Mouse (Mus musculus): ENCODE results near the gene Cstad.
A peak's percentile ranks its signal among the peaks of the same experiment; 100 is the strongest.

Cstad gene

GRCm38 (mm10) chr2:30595796-30596195 is 956 bp downstream of the Cstad start:
- no peak for DNase-seq (ENCODE audit: low spot score)

- no peak for DNase-seq (ENCODE audit: low spot score)
Observed at GRCm38 (mm10) chr2:30599621-30600020, 4.8 kb downstream of the Cstad start.

- DNase-seq (ENCODE audit: low spot score): peak; percentile 53
Observed at GRCm38 (mm10) chr2:30600291-30600690, 5.5 kb downstream of the Cstad start.

GRCm38 (mm10) chr2:30600965-30601841 is 6.4 kb downstream of the Cstad start:
- peak; percentile 36 for DNase-seq (ENCODE audit: low spot score)

GRCm38 (mm10) chr2:30602451-30602850 is 7.6 kb downstream of the Cstad start:
- no peak for DNase-seq (ENCODE audit: low spot score)

- DNase-seq (ENCODE audit: low spot score): no peak
Observed at GRCm38 (mm10) chr2:30603731-30604130, 8.9 kb downstream of the Cstad start.

- DNase-seq (ENCODE audit: low spot score): peak; percentile 83
Observed at GRCm38 (mm10) chr2:30604880-30605761, 10.3 kb downstream of the Cstad start.

GRCm38 (mm10) chr2:30605762-30606051 is 10.9 kb downstream of the Cstad start:
- no peak for DNase-seq (ENCODE audit: low spot score)

- peak; percentile 45 for DNase-seq (ENCODE audit: low spot score)
Observed at GRCm38 (mm10) chr2:30606621-30607052, 11.8 kb downstream of the Cstad start.

- no peak for DNase-seq (ENCODE audit: low spot score)
Observed at GRCm38 (mm10) chr2:30607941-30608340, 13.1 kb downstream of the Cstad start.

GRCm38 (mm10) chr2:30608690-30609201 is 13.9 kb downstream of the Cstad start:
- DNase-seq (ENCODE audit: low spot score): no peak

- DNase-seq (ENCODE audit: low spot score): peak; percentile 87
Observed at GRCm38 (mm10) chr2:30613574-30613973, 18.7 kb downstream of the Cstad start.

- no peak for DNase-seq (ENCODE audit: low spot score)
Observed at GRCm38 (mm10) chr2:30614151-30614923, 19.5 kb downstream of the Cstad start.

- no peak for DNase-seq (ENCODE audit: low spot score)
Observed at GRCm38 (mm10) chr2:30615869-30616268, 21.0 kb downstream of the Cstad start.

GRCm38 (mm10) chr2:30616464-30616863 is 21.6 kb downstream of the Cstad start:
- DNase-seq (ENCODE audit: low spot score): no peak

- DNase-seq (ENCODE audit: low spot score): no peak
Observed at GRCm38 (mm10) chr2:30618487-30619248, 23.8 kb downstream of the Cstad start.

- DNase-seq (ENCODE audit: low spot score): no peak
Observed at GRCm38 (mm10) chr2:30623873-30624272, 29.0 kb downstream of the Cstad start.

- no peak for DNase-seq (ENCODE audit: low spot score)
Observed at GRCm38 (mm10) chr2:30625296-30625826, 30.5 kb downstream of the Cstad start.

GRCm38 (mm10) chr2:30626058-30626675 is 31.3 kb downstream of the Cstad start:
- no peak for DNase-seq (ENCODE audit: low spot score)

- DNase-seq (ENCODE audit: low spot score): no peak
Observed at GRCm38 (mm10) chr2:30627338-30627737, 32.5 kb downstream of the Cstad start.
